Mouse (Mus musculus): Measurements from ENCODE around the gene Ildr2. TPM values are rescaled to one million over a fixed set of nuclear protein-coding genes. Genes with fewer than 3 reads are reported as not detected.

The Ildr2 gene
- polyA plus RNA-seq, 1 experiment, result not detected

GRCm38 (mm10) chr1:166313637-166314036 lies 59.7 kb downstream of the Ildr2 start:
- H3K36me3 ChIP-seq (ENCODE audit: control insufficient read depth), result no peaks in the 10 kb centered on the region
- H3K9me3 ChIP-seq (ENCODE audit: control insufficient read depth, low read length), result no peaks in the 10 kb centered on the region
- TF ChIP-seq TAL1 (IDR thresholded peaks at IDR 0.05; ENCODE audit: low read length) (no peak), GATA1 (IDR thresholded peaks at IDR 0.05; ENCODE audit: low read length) (no peak)
- H3K27me3 ChIP-seq (ENCODE audit: control insufficient read depth), result peaks cover 19% of the 10 kb centered on the region
- no peaks in the 10 kb centered on the region for H3K4me1 ChIP-seq (ENCODE audit: control insufficient read depth)
- no peak overlapping the region for H3K4me3 ChIP-seq (replicated peaks)

- Histone ChIP-seq H3K9me3 (ENCODE audit: control insufficient read depth, low read length) (no peaks in the 10 kb centered on the region), H3K36me3 (ENCODE audit: control insufficient read depth) (no peaks in the 10 kb centered on the region), H3K4me3 (replicated peaks) (no peak overlapping the region), H3K27me3 (ENCODE audit: control insufficient read depth) (0 out of 2 replicates have a peak, but pooled peaks cover 2% of the 10 kb centered on the region), H3K4me1 (ENCODE audit: control insufficient read depth) (no peaks in the 10 kb centered on the region)
- TF ChIP-seq TAL1 (IDR thresholded peaks at IDR 0.05; ENCODE audit: low read length) (no peak), GATA1 (IDR thresholded peaks at IDR 0.05; ENCODE audit: low read length) (no peak)
Observed at GRCm38 (mm10) chr1:166315706-166316105, 61.8 kb downstream of the Ildr2 start.

- no peaks in the 10 kb centered on the region for H3K36me3 ChIP-seq (ENCODE audit: control insufficient read depth)
- no peaks in the 10 kb centered on the region for H3K9me3 ChIP-seq (ENCODE audit: control insufficient read depth, low read length)
- H3K4me3 ChIP-seq (replicated peaks), result no peak overlapping the region
- TF ChIP-seq GATA1 (IDR thresholded peaks at IDR 0.05; ENCODE audit: low read length) (no peak), TAL1 (IDR thresholded peaks at IDR 0.05; ENCODE audit: low read length) (no peak)
- no peaks in the 10 kb centered on the region for H3K4me1 ChIP-seq (ENCODE audit: control insufficient read depth)
- no peaks in the 10 kb centered on the region for H3K27me3 ChIP-seq (ENCODE audit: control insufficient read depth)
Observed at GRCm38 (mm10) chr1:166319132-166319698, 65.3 kb downstream of the Ildr2 start.

- no peak for TF ChIP-seq TAL1 (IDR thresholded peaks at IDR 0.05; ENCODE audit: low read length)
- TF ChIP-seq GATA1 (IDR thresholded peaks at IDR 0.05; ENCODE audit: low read length), result no peak
- Histone ChIP-seq H3K4me3 (replicated peaks) (no peak overlapping the region), H3K36me3 (ENCODE audit: control insufficient read depth) (no peaks in the 10 kb centered on the region), H3K4me1 (ENCODE audit: control insufficient read depth) (no peaks in the 10 kb centered on the region), H3K9me3 (ENCODE audit: control insufficient read depth, low read length) (no peaks in the 10 kb centered on the region), H3K27me3 (ENCODE audit: control insufficient read depth) (no peaks in the 10 kb centered on the region)
Observed at GRCm38 (mm10) chr1:166326421-166326820, 72.5 kb downstream of the Ildr2 start.

GRCm38 (mm10) chr1:166330752-166331151 lies 76.8 kb downstream of the Ildr2 start:
- Histone ChIP-seq H3K4me1 (ENCODE audit: control insufficient read depth) (no peaks in the 10 kb centered on the region), H3K27me3 (ENCODE audit: control insufficient read depth) (no peaks in the 10 kb centered on the region), H3K36me3 (ENCODE audit: control insufficient read depth) (no peaks in the 10 kb centered on the region), H3K4me3 (replicated peaks) (no peak overlapping the region), H3K9me3 (ENCODE audit: control insufficient read depth, low read length) (peaks cover 2% of the 10 kb centered on the region; the same call in 1 of the 2 replicates)
- TF ChIP-seq GATA1 (IDR thresholded peaks at IDR 0.05; ENCODE audit: low read length) (no peak), TAL1 (IDR thresholded peaks at IDR 0.05; ENCODE audit: low read length) (no peak)

DNA sequence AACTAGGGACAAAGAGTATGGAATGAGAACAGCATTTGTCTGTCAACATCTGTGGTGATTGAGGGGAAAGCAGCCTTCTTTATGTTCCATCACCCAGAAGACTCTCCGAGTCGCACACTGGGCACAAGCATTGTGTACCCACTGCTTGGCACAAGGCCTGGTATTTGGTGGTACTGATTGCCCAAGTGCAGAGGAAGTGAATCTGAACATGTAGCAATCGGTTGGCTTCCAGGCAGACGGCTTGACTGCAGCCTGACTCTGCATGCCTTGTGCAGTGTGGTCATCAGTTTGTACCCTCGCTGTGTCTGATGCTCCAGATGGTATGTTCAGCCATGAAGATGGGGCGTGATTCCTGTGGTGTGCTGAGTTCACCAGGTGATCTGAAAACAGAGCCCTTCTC lies 85.2 kb downstream of the Ildr2 start:
- no peaks in the 10 kb centered on the region for H3K27me3 ChIP-seq (ENCODE audit: control insufficient read depth)
- H3K36me3 ChIP-seq (ENCODE audit: control insufficient read depth), result no peaks in the 10 kb centered on the region
- no peaks in the 10 kb centered on the region; the same call in 1 of the 2 replicates for H3K9me3 ChIP-seq (ENCODE audit: control insufficient read depth, low read length)
- TF ChIP-seq GATA1 (IDR thresholded peaks at IDR 0.05; ENCODE audit: low read length) (no peak), TAL1 (IDR thresholded peaks at IDR 0.05; ENCODE audit: low read length) (no peak)
- no peaks in the 10 kb centered on the region for H3K4me1 ChIP-seq (ENCODE audit: control insufficient read depth)
- H3K4me3 ChIP-seq (replicated peaks), result no peak overlapping the region

- Histone ChIP-seq H3K4me1 (ENCODE audit: control insufficient read depth) (no peaks in the 10 kb centered on the region), H3K27me3 (ENCODE audit: control insufficient read depth) (peaks cover 2% of the 10 kb centered on the region; the same call in 1 of the 2 replicates), H3K9me3 (ENCODE audit: control insufficient read depth, low read length) (no peaks in the 10 kb centered on the region; the same call in 1 of the 2 replicates), H3K36me3 (ENCODE audit: control insufficient read depth) (no peaks in the 10 kb centered on the region), H3K4me3 (replicated peaks) (no peak overlapping the region)
- TF ChIP-seq TAL1 (IDR thresholded peaks at IDR 0.05; ENCODE audit: low read length) (no peak), GATA1 (IDR thresholded peaks at IDR 0.05; ENCODE audit: low read length) (no peak)
Observed at GRCm38 (mm10) chr1:166342060-166342459, 88.1 kb downstream of the Ildr2 start.

DNA sequence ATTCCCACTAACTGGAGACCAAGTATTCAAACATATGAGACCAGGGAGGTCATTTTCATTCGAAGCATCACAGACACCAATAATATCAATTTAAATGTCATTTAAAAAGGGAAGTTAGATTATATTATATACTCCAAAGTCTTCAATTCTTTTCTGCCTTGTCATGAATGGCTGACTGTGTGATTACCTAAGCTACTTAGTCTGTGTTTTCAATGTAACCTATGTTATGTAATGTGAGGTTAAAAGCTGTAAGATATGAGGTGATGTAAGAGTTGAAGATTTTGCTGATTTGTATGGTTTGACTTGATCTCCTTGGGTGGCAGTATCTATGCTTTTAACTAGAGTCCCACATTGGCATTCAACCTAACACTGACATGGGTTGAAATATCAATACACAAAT lies 88.6 kb downstream of the Ildr2 start:
- TF ChIP-seq TAL1 (IDR thresholded peaks at IDR 0.05; ENCODE audit: low read length) (no peak), GATA1 (IDR thresholded peaks at IDR 0.05; ENCODE audit: low read length) (no peak)
- H3K4me3 ChIP-seq (replicated peaks), result no peak overlapping the region
- no peaks in the 10 kb centered on the region for H3K4me1 ChIP-seq (ENCODE audit: control insufficient read depth)
- H3K27me3 ChIP-seq (ENCODE audit: control insufficient read depth), result peaks cover 2% of the 10 kb centered on the region; the same call in 1 of the 2 replicates
- H3K9me3 ChIP-seq (ENCODE audit: control insufficient read depth, low read length), result no peaks in the 10 kb centered on the region; the same call in 1 of the 2 replicates
- H3K36me3 ChIP-seq (ENCODE audit: control insufficient read depth), result no peaks in the 10 kb centered on the region

DNA sequence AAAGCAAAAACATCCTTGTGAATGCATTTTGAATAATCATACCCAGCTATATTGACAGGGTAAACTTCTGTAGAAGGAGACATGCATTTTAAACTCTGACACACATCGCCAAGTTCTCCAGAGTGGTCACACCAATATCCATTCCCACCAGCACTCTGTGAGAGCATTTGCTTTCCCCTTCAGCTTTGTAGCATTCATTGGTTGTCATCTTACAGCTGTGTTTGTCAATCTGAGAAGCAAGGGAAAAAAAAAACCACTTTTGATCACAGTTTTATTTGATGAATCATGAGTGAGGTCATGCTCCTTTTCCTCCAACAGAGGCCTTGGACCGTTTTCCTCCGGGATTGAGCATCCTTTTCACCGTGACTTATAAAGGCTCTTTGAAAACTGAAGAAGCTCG lies 89.6 kb downstream of the Ildr2 start:
- H3K4me3 ChIP-seq (replicated peaks), result no peak overlapping the region
- no peak for TF ChIP-seq GATA1 (IDR thresholded peaks at IDR 0.05; ENCODE audit: low read length)
- no peak for TF ChIP-seq TAL1 (IDR thresholded peaks at IDR 0.05; ENCODE audit: low read length)
- H3K36me3 ChIP-seq (ENCODE audit: control insufficient read depth), result no peaks in the 10 kb centered on the region
- no peaks in the 10 kb centered on the region; the same call in 1 of the 2 replicates for H3K9me3 ChIP-seq (ENCODE audit: control insufficient read depth, low read length)
- H3K27me3 ChIP-seq (ENCODE audit: control insufficient read depth), result peaks cover 2% of the 10 kb centered on the region; the same call in 1 of the 2 replicates
- H3K4me1 ChIP-seq (ENCODE audit: control insufficient read depth), result no peaks in the 10 kb centered on the region
